Mouse (Mus musculus): Measurements from ENCODE around the gene Apobec4. TPM values are rescaled to one million over a fixed set of nuclear protein-coding genes. Genes with fewer than 3 reads are reported as not detected.
A peak's percentile ranks its signal among the peaks of the same experiment; 100 is the strongest.

The Apobec4 gene
- polyA plus RNA-seq, 1 experiment from 2014 or later, result not detected

DNA sequence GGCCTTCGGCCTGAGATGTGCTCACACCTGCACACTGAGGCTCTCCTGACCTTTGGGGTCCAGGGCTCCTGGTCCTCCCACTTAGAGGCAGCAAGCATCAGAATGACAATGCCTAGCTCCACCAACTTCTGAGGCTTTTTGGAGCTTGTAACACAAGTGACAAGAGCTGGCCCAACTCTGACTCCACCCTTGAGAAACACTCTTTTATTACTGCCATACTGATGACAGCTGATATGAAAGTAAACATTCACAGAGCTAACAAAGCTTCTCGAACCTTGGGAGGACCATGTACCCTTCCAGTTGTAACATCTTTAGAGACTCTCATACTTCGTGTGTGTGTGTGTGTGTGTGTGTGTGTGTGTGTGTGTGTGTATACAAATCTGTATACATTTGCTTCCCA lies 24.3 kb upstream of the Apobec4 start:
- Histone ChIP-seq H3K27me3 (ENCODE audit: poor library complexity, severe bottlenecking) (no peaks in the 10 kb centered on the region), H3K9me3 (no peaks in the 10 kb centered on the region), H3K36me3 (replicated peaks) (no peaks in the 10 kb centered on the region), H3K4me1 (no peaks in the 10 kb centered on the region), H3K27ac (no peak overlapping the region), H3K4me3 (no peak overlapping the region)
- no peak for DNase-seq (ENCODE audit: extremely low spot score, low spot score)
- 83% methylated on average over 3 of the region's 3 CpGs for WGBS

DNA sequence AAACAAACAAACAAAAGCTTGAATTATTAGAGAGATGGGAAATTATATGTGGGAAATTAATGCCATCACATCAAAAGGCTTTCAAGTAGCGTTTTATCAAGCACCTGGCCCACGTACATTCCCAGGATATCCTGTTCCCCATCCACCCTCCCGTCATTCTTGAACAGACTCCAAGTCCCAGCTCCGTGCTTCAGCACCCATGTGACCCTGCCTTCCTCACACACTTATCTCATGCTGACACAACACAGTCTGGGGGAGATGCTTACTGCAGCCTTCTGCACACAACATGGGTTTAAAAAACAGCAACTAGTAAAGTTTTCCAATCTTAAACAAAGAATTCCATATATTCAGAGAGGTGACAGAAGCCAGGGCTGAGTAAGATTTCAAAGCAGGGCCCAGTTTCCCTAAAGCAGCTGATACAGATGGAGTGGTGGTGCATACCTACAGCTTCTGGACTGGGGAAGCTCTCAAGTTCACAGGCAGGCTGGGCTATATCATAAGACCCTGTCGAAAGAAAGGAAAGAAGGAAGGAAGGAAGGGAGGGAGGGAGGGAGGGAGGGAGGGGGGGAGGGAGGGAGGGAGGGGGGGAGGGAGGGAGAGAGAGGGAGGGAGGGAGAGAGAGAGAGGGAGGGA lies 22.6 kb upstream of the Apobec4 start:
- Histone ChIP-seq H3K9me3 (no peaks in the 10 kb centered on the region), H3K27me3 (ENCODE audit: poor library complexity, severe bottlenecking) (no peaks in the 10 kb centered on the region), H3K36me3 (replicated peaks) (no peaks in the 10 kb centered on the region), H3K4me1 (no peaks in the 10 kb centered on the region), H3K4me3 (no peak overlapping the region), H3K27ac (no peak overlapping the region)
- no peak for DNase-seq (ENCODE audit: extremely low spot score, low spot score)
- 90% methylated on average over 4 of the region's 5 CpGs for WGBS

DNA sequence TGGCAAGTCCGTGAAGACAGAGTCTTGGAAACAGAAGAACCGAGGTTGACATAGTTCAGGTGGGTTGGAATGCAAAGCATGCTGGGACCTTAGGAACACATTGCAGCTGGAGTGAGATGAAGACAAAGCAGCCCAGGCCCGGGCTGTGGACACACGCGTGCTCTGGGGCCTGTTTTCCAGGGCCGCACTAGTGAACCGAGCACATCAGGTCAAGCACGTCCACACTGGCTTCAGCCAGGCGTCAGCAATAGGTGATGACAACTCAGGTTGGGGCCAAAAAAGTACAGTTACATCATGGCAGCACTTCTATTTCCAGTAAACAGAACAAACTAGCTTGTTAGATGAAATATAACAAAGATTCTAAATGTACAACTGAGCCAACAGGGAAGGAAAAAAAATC lies 11.6 kb upstream of the Apobec4 start:
- no peaks in the 10 kb centered on the region for H3K36me3 ChIP-seq (replicated peaks)
- DNase-seq (ENCODE audit: extremely low spot score, low spot score), result no peak
- no peaks in the 10 kb centered on the region for H3K9me3 ChIP-seq
- no peak overlapping the region for H3K27ac ChIP-seq
- no peaks in the 10 kb centered on the region for H3K27me3 ChIP-seq (ENCODE audit: poor library complexity, severe bottlenecking)
- no peak overlapping the region for H3K4me3 ChIP-seq
- 92% methylated on average over 9 of the region's 9 CpGs for WGBS
- H3K4me1 ChIP-seq, result no peaks in the 10 kb centered on the region

DNA sequence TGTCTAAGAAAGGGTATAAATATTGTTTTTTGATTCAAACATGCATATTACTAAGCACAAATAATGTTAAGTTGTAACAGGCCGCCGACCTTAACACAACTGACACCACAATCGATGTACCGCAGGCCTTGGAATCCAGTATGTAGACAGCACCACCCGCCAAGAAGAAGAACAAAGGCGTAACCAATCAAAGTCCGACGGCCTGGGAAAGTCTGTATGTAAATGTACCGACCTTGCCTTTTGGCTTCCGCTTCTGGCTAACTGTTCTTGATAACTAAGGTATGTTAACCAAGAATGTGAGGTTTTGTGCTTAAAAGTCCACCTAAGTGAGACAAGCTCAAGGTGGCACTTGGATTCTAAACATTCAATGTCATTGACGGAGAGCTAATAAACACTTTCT lies 11.0 kb upstream of the Apobec4 start:
- Histone ChIP-seq H3K36me3 (replicated peaks) (no peaks in the 10 kb centered on the region), H3K9me3 (no peaks in the 10 kb centered on the region), H3K4me3 (no peak overlapping the region), H3K27me3 (ENCODE audit: poor library complexity, severe bottlenecking) (no peaks in the 10 kb centered on the region), H3K4me1 (no peaks in the 10 kb centered on the region), H3K27ac (no peak overlapping the region)
- 94% methylated on average over 11 of the region's 11 CpGs for WGBS
- no peak for DNase-seq (ENCODE audit: extremely low spot score, low spot score)

DNA sequence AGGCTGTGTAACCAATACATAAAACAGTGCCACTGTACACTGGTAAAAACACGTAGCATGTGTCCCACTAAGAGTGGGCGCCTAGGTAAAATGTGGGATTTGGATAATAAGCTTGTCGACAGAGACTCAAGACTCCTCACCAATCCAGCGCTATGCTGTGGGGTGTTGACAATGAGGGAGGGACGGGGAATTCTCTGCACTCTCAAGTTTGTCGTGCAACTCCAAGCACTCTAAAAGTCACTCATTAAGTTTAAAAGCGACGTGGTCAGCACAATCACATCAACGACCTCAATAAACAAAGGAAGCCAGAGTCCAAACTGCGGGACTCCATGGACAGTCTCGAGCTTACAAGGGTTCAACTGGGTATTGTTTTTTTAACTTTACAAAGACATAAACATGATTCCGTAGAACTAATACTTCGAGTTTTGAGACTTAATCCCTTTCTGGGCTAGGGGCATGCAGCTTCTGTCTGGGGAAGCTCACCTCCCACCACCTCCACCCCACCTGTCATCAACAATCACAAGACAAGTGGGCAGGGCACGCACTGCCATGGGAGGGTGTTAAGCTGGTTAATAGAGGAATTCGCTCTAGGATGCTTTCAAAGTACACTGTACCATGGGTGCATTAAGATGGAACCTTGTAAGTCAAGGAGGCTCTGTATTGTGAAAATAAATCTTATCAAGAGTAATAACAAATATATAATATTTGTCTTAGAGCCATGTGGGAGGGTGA lies 7.1 kb upstream of the Apobec4 start:
- Histone ChIP-seq H3K9me3 (no peaks in the 10 kb centered on the region), H3K36me3 (replicated peaks) (no peaks in the 10 kb centered on the region), H3K27me3 (ENCODE audit: poor library complexity, severe bottlenecking) (no peaks in the 10 kb centered on the region), H3K4me3 (no peak overlapping the region), H3K27ac (no peak overlapping the region), H3K4me1 (peaks cover 5% of the 10 kb centered on the region)
- 77% methylated on average over 15 of the region's 15 CpGs for WGBS
- no peak for DNase-seq (ENCODE audit: extremely low spot score, low spot score)

DNA sequence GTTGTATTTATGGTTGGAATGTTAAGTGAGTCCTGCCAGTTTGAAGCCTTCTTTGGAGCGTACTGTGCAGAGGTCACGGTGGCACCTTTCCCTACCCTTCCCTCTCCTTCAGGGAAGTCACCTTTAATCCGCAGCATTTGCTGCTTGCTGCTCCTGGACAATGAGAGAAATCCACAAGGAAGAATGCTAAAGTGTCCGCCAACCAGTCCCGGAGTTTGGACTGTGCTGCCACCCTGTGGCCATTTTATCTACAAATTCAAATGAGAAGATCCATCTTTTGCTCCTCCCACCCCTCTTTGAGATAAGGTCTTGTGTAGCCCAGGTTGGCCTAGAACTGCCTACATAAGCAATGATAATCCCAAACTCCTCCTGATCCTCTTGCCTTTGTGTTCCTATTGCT lies 3.9 kb upstream of the Apobec4 start:
- no peaks in the 10 kb centered on the region for H3K36me3 ChIP-seq (replicated peaks)
- no peak overlapping the region for H3K27ac ChIP-seq
- H3K27me3 ChIP-seq (ENCODE audit: poor library complexity, severe bottlenecking), result no peaks in the 10 kb centered on the region
- DNase-seq (ENCODE audit: extremely low spot score, low spot score), result peak; percentile 72
- WGBS, result 8% methylated on average over 5 of the region's 5 CpGs
- no peak overlapping the region for H3K4me3 ChIP-seq
- peaks cover 17% of the 10 kb centered on the region for H3K4me1 ChIP-seq
- no peaks in the 10 kb centered on the region for H3K9me3 ChIP-seq

DNA sequence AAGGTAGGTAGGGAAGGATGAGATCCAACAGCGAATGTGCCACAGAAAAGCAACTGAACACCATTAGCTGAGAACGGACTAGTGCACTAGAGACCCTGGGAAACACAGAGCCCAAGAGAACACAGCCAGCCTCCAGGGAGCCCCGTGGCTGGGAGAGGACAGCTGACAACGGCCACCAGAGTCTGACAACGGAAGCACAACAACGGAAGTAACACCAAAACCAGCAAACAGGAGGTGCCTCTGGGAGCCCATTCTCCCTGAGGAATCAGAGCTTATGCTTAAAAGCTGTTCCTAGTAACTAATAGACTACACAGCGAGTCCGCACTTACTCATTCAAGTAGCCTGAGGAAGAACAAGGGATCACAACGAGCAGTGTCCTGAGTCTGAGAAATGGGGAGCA lies 1.1 kb upstream of the Apobec4 start:
- Histone ChIP-seq H3K9me3 (no peaks in the 10 kb centered on the region), H3K36me3 (replicated peaks) (no peaks in the 10 kb centered on the region), H3K27ac (no peak overlapping the region), H3K27me3 (ENCODE audit: poor library complexity, severe bottlenecking) (no peaks in the 10 kb centered on the region), H3K4me3 (no peak overlapping the region), H3K4me1 (peaks cover 17% of the 10 kb centered on the region)
- no peak for DNase-seq (ENCODE audit: extremely low spot score, low spot score)
- 80% methylated on average over 9 of the region's 9 CpGs for WGBS

DNA sequence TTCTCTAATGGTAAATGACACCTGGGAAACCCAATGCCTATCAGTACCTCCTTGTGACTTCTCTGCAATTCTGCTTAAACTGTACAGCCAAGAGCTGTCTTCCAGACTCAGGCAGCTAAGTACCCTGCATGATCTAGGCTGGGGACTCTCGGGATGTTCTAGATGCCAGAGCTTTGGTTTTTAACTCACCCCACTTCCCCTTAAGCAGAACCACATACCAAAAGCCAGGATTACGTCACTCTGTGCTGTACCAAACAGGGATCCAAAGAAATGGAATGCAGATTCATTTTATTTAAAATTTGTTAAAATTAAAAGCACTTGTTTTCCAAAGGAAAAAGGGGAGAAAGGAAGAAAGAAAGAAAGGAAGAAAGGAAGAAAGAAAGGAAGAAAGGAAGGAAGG lies 11.4 kb downstream of the Apobec4 start:
- no peaks in the 10 kb centered on the region for H3K36me3 ChIP-seq (replicated peaks)
- no peak overlapping the region for H3K27ac ChIP-seq
- peaks cover 9% of the 10 kb centered on the region for H3K4me1 ChIP-seq
- H3K27me3 ChIP-seq (ENCODE audit: poor library complexity, severe bottlenecking), result peaks cover 18% of the 10 kb centered on the region
- no peak for DNase-seq (ENCODE audit: extremely low spot score, low spot score)
- no peak overlapping the region for H3K4me3 ChIP-seq
- 88% methylated on average over 2 of the region's 2 CpGs for WGBS
- H3K9me3 ChIP-seq, result no peaks in the 10 kb centered on the region

DNA sequence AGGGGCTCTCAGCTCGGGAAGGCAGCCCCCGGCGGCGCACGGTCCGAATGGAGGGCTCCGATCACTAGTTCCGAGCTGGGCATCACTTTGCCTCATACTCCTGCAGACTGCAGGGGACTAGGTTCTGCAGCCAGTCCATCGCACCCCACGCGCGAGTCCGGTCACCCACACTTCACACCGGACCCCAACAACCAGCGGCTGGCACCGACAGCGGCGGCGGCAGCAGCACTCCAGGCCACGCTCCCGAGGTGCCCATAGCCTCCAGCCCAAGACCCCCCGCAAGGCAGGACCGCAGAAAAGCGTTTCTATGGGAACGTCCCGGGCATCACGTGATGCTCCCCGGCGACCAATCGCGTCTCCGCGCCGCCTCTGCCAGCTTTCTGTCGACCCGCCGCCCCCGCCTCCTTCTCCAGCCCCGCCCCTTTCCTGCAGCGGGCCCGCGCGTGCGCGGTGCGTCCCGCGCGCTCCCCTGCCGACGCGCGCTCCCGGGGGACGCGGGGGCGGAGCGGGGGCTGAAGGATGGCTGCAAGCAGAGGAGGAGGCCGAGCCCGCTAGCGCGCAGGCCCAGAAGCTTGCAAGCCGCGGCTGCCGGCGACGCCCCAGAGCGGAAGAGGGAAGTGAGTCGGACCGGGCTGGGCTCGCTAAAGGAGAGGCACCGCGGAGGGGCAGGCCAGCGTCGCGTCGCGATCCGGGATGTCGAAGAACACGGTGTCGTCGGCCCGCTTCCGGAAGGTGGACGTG lies 15.9 kb downstream of the Apobec4 start, which contains the start of the genes Rgl1 and Arpc5:
Gene Rgl1 (minus strand): TSS at position 320 of the 741 bp plus-strand sequence.
Gene Arpc5 (plus strand): TSS at position 511 of the 741 bp plus-strand sequence.
- Histone ChIP-seq H3K4me3 (peak within 1 kb of the TSS; percentile 89), H3K27ac (peak within 1 kb of the TSS; percentile 92), H3K4me1 (peaks cover 19% of the 10 kb centered on the region), H3K27me3 (ENCODE audit: poor library complexity, severe bottlenecking) (peaks cover 18% of the 10 kb centered on the region), H3K9me3 (no peaks in the 10 kb centered on the region), H3K36me3 (replicated peaks) (peaks cover 24% of the 10 kb centered on the region)
- DNase-seq (ENCODE audit: extremely low spot score, low spot score), result peak; percentile 97
- under 1% methylated on average over 86 of the region's 86 CpGs for WGBS

DNA sequence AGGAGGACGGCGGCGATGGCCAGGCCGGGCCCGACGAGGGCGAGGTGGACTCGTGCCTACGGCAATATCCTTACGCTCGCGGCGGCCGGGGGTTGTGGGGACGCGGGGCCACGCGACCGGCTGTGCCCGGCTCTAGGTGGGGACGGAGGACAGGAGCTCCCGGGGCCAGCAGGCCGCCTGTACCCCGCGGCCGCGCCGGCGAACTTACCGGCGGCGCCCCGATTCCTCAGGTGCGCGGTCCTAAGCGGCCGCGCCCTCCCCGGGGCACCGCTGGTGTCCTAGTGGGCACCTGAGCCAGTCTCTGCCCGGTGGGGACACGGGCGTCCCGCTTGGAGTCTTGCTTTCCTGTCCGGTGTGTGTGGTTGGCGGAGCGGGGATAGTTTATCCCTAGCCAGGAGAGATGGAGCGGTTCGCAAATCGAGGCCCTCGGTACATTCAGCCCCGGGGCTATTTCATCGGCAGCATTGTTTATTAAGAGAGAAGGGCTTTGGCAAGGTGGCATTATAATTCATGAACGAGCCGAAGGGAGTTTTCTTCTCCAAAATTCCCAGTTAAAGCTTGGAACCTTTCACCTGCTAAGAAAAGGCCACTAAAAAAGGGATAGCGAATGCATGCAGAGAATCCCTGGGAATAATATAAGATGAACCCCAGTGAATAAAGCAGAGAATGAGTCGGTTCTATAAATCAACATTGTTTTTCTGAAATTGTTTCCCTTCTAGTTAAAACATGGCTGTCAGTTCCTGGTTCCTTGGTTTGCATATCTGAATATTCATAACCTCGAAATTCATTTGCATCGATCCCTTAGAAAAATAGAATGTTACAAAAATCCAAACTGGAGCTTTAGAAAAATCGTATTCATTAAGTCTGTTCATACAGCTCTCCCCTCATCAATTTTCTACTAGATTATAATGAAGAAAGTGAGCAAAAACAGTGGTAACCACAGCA lies 16.7 kb downstream of the Apobec4 start:
- Histone ChIP-seq H3K9me3 (no peaks in the 10 kb centered on the region), H3K36me3 (replicated peaks) (peaks cover 32% of the 10 kb centered on the region), H3K27me3 (ENCODE audit: poor library complexity, severe bottlenecking) (peaks cover 18% of the 10 kb centered on the region), H3K4me3 (peak overlapping the region; percentile 89), H3K27ac (peak overlapping the region; percentile 92), H3K4me1 (peaks cover 19% of the 10 kb centered on the region)
- 2% methylated on average over 60 of the region's 60 CpGs for WGBS
- no peak for DNase-seq (ENCODE audit: extremely low spot score, low spot score)

DNA sequence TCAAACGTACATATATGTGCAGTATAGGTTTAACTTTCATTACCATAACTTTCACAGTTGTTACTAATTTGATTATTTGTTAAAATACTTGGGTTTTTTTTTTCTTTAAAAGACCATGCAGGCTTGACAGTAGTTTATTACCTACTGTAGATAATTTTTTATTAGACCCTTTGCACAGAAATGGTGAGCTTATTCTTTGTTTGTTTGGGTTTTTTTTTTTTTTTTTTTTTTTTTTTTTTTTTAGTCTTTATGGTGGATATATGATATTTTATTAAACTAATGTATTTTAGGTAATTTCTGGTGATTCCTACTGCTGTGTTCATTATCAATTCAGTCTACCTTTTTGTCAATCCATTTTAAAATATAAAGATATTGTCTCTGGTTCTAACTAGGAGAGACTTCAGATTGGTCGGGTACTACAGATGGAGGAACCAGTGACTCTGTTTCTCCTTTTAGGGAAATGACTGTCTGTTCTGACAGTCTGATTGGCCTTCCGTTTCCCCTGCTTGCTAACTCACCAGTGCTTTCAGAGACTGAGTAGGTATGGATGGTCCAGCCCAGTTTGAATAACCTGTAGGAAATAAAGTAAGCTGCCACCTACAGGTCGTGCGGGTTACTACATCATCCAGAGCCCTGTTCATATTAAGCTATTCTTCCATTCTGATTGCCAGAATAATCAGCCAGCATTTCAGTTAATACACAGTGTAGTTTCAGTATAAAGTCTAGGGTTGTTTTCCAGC lies 17.6 kb downstream of the Apobec4 start:
- no peaks in the 10 kb centered on the region for H3K9me3 ChIP-seq
- WGBS, result 13% methylated on average over 5 of the region's 5 CpGs
- H3K27me3 ChIP-seq (ENCODE audit: poor library complexity, severe bottlenecking), result peaks cover 18% of the 10 kb centered on the region
- DNase-seq (ENCODE audit: extremely low spot score, low spot score), result peak; percentile 83
- H3K36me3 ChIP-seq (replicated peaks), result peaks cover 41% of the 10 kb centered on the region
- H3K27ac ChIP-seq, result no peak overlapping the region
- H3K4me3 ChIP-seq, result peak overlapping the region; percentile 89
- H3K4me1 ChIP-seq, result peaks cover 19% of the 10 kb centered on the region

DNA sequence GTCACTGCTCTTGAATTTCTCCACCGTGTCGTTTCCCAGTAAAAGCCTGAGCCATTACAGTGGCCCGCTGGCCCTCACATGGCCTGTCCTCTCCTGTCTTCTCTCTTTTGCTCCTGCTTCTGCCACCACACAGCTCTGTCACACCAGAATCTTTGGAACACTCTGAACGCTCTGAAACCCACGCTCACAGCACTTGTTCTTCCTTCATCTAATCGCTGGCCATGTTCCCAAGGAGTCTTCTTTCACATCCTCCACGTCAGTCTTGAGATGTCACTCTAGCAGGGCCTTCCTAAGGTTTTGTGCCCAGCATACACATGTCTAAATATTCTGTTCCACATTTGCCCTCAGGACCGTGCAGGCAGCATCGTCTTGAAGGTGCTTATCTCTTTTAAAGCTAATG lies 20.7 kb downstream of the Apobec4 start:
- Histone ChIP-seq H3K4me3 (no peak overlapping the region), H3K36me3 (replicated peaks) (peaks cover 71% of the 10 kb centered on the region), H3K4me1 (peaks cover 9% of the 10 kb centered on the region), H3K27me3 (ENCODE audit: poor library complexity, severe bottlenecking) (no peaks in the 10 kb centered on the region), H3K9me3 (no peaks in the 10 kb centered on the region), H3K27ac (no peak overlapping the region)
- WGBS, result 93% methylated on average over 9 of the region's 9 CpGs
- no peak for DNase-seq (ENCODE audit: extremely low spot score, low spot score)
